Mouse (Mus musculus) liver, adult 2 months (tissue): ENCODE measurements around the gene Fuca1. TPM values are rescaled to one million over a fixed set of nuclear protein-coding genes. Genes with fewer than 3 reads are reported as not detected.

Experiments
- DNase-seq: peaks from one replicate; pipeline ENCODE4 v3.0.0-alpha.2; 2011; ENCODE audit warnings: low read depth, low spot score; ENCODE audit errors: extremely low read depth
- H3K27ac ChIP-seq: fragments of 200-500 bp; replicated peaks from 2 replicates; pipeline ENCODE4 v1.5.1; 2012; ENCODE audit warnings: low read depth, mild to moderate bottlenecking, control low read depth, inconsistent platforms, low read length; ENCODE audit not compliant: insufficient read depth
- H3K27me3 ChIP-seq: fragments of 200-500 bp; 2 replicates; pipeline ENCODE4 v1.6.1; 2012; ENCODE audit warnings: mild to moderate bottlenecking, moderate library complexity, low read length, inconsistent platforms; ENCODE audit not compliant: control insufficient read depth, insufficient read depth
- H3K36me3 ChIP-seq: fragments of 200-500 bp; 2 replicates; pipeline ENCODE4 v1.6.1; 2012; ENCODE audit warnings: low read length, inconsistent platforms; ENCODE audit not compliant: control insufficient read depth, insufficient read depth
- H3K4me1 ChIP-seq: fragments of 200-500 bp; 2 replicates; pipeline ENCODE4 v1.6.1; 2011; ENCODE audit warnings: low read length; ENCODE audit not compliant: control insufficient read depth, insufficient read depth
- H3K4me3 ChIP-seq: fragments of 200-500 bp; 2 replicates; pipeline ENCODE4 v1.5.1; 2011; ENCODE audit warnings: low read depth, mild to moderate bottlenecking, control low read depth, low read length, moderate library complexity; ENCODE audit not compliant: insufficient read depth
- H3K79me2 ChIP-seq: fragments of 200-500 bp; 2 replicates; pipeline ENCODE4 v1.6.1; 2012; ENCODE audit warnings: inconsistent platforms, mild to moderate bottlenecking, low read length, moderate library complexity; ENCODE audit not compliant: control insufficient read depth, insufficient read depth
- H3K9ac ChIP-seq: fragments of 200-500 bp; 2 replicates; pipeline ENCODE4 v1.6.1; 2012; ENCODE audit warnings: low read depth, mild to moderate bottlenecking, control low read depth, inconsistent platforms, low read length
- CTCF ChIP-seq: fragments of 200-500 bp; IDR thresholded peaks from 2 replicates; pipeline ENCODE4 v1.5.1; 2011; ENCODE audit warnings: low read depth, low read length, control low read depth
- POLR2A ChIP-seq: fragments of 200-500 bp; IDR thresholded peaks from 2 replicates; pipeline ENCODE4 v1.6.1; 2011; ENCODE audit warnings: low read length, control low read depth; ENCODE audit not compliant: insufficient read depth; ENCODE audit errors: extremely low read depth
- WGBS: fragments of 180-500 bp; shearing (Covaris S2); methylation state at CpG from one replicate; pipeline ENCODE4 v1.1.7; 2018; 5-methylcytosine and 5-hydroxymethylcytosine counted together
- polyA plus RNA-seq: library from polyadenylated mRNA; depleted of rRNA; stranded (reverse); fragments of >200 nt; gene quantifications from 2 replicates; pipeline ENCODE4 v1.2.3, GENCODE M21; 2012
- total RNA-seq: library from RNA; depleted of rRNA; stranded (reverse); fragments of >200 nt; gene quantifications from 2 replicates; pipeline ENCODE4 v1.2.3, GENCODE M21; 2014

Fuca1 gene
- total and polyA plus RNA-seq, 2 experiments, result 46.4 to 54.9 TPM

- WGBS, result 76% methylated on average over 10 of the region's 10 CpGs
- H3K27me3 ChIP-seq, result no peaks in the 10 kb centered on the region
- H3K4me3 ChIP-seq, result no peak overlapping the region
- peaks cover 17% of the 10 kb centered on the region for H3K36me3 ChIP-seq
- H3K9ac ChIP-seq, result no peak overlapping the region
- H3K4me1 ChIP-seq, result peaks cover 32% of the 10 kb centered on the region
- H3K27ac ChIP-seq, result peak overlapping the region; percentile 94
- peaks cover 4% of the 10 kb centered on the region; the same call in 1 of the 2 replicates for H3K79me2 ChIP-seq
- no peak for TF ChIP-seq CTCF
- TF ChIP-seq POLR2A, result no peak
- no peak for DNase-seq
Measured at GRCm38 (mm10) chr4:135874564-135875535, 45.7 kb upstream of the Fuca1 start.

DNA sequence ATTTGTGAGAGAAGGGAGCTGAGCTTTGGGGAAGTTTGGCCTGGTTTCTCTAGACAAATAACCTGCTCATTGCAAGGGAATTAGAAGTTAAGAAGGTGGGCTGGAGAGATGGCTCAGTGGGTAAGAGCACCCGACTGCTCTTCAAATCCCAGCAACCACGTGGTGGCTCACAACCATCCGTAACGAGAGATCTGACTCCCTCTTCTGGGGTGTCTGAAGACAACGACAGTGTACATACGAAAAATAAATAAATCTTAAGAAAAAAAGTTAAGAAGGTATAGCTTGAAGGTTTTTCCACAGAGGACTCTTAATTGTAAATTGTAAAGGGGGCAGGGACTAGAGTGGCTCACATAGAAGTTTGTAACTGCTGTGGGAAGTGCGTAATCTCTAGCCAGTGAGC is 45.0 kb upstream of the Fuca1 start:
- no peak overlapping the region for H3K9ac ChIP-seq
- no peaks in the 10 kb centered on the region for H3K27me3 ChIP-seq

GRCm38 (mm10) chr4:135875991-135876582 is 44.4 kb upstream of the Fuca1 start:
- 13% methylated on average over 9 of the region's 9 CpGs for WGBS
- peak; percentile 61 for DNase-seq
- TF ChIP-seq POLR2A, result no peak
- Histone ChIP-seq H3K27ac (peak overlapping the region; percentile 94), H3K9ac (peak overlapping the region; percentile 34), H3K36me3 (peaks cover 13% of the 10 kb centered on the region), H3K27me3 (no peaks in the 10 kb centered on the region), H3K4me1 (peaks cover 27% of the 10 kb centered on the region), H3K4me3 (no peak overlapping the region), H3K79me2 (peaks cover 4% of the 10 kb centered on the region; the same call in 1 of the 2 replicates)

More for the DNA sequence above, 45.0 kb upstream of the Fuca1 start:
- Histone ChIP-seq H3K27ac (peak overlapping the region; percentile 94), H3K4me3 (no peak overlapping the region), H3K4me1 (peaks cover 30% of the 10 kb centered on the region), H3K36me3 (peaks cover 14% of the 10 kb centered on the region), H3K79me2 (peaks cover 4% of the 10 kb centered on the region; the same call in 1 of the 2 replicates)
- TF ChIP-seq POLR2A, result no peak
- no peak for TF ChIP-seq CTCF
- DNase-seq, result no peak
- 67% methylated on average over 7 of the region's 7 CpGs for WGBS

GRCm38 (mm10) chr4:135876583-135877020 is 43.9 kb upstream of the Fuca1 start:
- TF ChIP-seq POLR2A, result no peak
- peak overlapping the region; percentile 4 for H3K9ac ChIP-seq
- WGBS, result 4% methylated on average over 16 of the region's 16 CpGs
- peak overlapping the region; percentile 94 for H3K27ac ChIP-seq
- peaks cover 4% of the 10 kb centered on the region; the same call in 1 of the 2 replicates for H3K79me2 ChIP-seq
- peaks cover 24% of the 10 kb centered on the region for H3K4me1 ChIP-seq
- no peak overlapping the region for H3K4me3 ChIP-seq
- DNase-seq, result peak; percentile 68
- no peaks in the 10 kb centered on the region for H3K27me3 ChIP-seq
- H3K36me3 ChIP-seq, result peaks cover 10% of the 10 kb centered on the region

- H3K9ac ChIP-seq, result no peak overlapping the region
- no peak for DNase-seq
- no peak overlapping the region for H3K4me3 ChIP-seq
- H3K27ac ChIP-seq, result no peak overlapping the region
- H3K79me2 ChIP-seq, result no peaks in the 10 kb centered on the region
- H3K36me3 ChIP-seq, result no peaks in the 10 kb centered on the region
- peaks cover 18% of the 10 kb centered on the region for H3K4me1 ChIP-seq
- WGBS, result 46% methylated on average over 2 of the region's 2 CpGs
- TF ChIP-seq CTCF (0 out of 2 replicates have a peak, but pooled peaks have one; percentile 20), POLR2A (no peak)
- H3K27me3 ChIP-seq, result no peaks in the 10 kb centered on the region
Measured at GRCm38 (mm10) chr4:135877742-135878141, 42.8 kb upstream of the Fuca1 start.
